In genomic region chr1:179913471-179913870, GRCm38 (mm10) we compare ENCODE assay signal across 12 mouse cellular contexts. TPM values are rescaled to one million over a fixed set of nuclear protein-coding genes. Genes with fewer than 3 reads are reported as not detected.
DNase-seq lines count a peak whose midpoint lies in the region; ATAC-seq and TF ChIP-seq lines count a peak whose summit lies in the region.
"Had no signal": no experiment of that assay in that cellular context is flagged by ENCODE, and none has a peak within 500 bp of the region (broad histone marks: within the 10 kb centered on the region; RNA-seq: fewer than 3 reads in every experiment).

No protein-coding gene starts in this region.

- H3K27ac ChIP-seq in kidney, postnatal 0 days = no peak overlapping the region
- H3K27ac ChIP-seq in kidney, embryonic 14.5 days (ENCODE audit: low read depth, low read length) = no peak overlapping the region
- H3K27ac ChIP-seq: forebrain, embryonic 12.5 days; limb, embryonic 12.5 days; midbrain, embryonic 15.5 days had no signal

- no peak for ATAC-seq in kidney, postnatal 0 days (replicated peaks; ENCODE audit: low FRiP score, low read depth)
- ATAC-seq in kidney, embryonic 14.5 days (ENCODE audit: low FRiP score, low TSS enrichment) = no peak
- peak; percentile 51 for ATAC-seq in Patski
- ATAC-seq: midbrain, embryonic 15.5 days had no signal

- no peak overlapping the region for H3K4me3 ChIP-seq in kidney, postnatal 0 days (replicated peaks; ENCODE audit: low read depth, low read length)
- no peak overlapping the region for H3K4me3 ChIP-seq in kidney, embryonic 14.5 days (ENCODE audit: low read length)
- H3K4me3 ChIP-seq: forebrain, embryonic 12.5 days; limb, embryonic 12.5 days; midbrain, embryonic 15.5 days had no signal

- 63% methylated on average over 4 of the region's 4 CpGs for WGBS in kidney, postnatal 0 days
- 82% methylated on average over 4 of the region's 4 CpGs for WGBS in kidney, embryonic 14.5 days

- H3K36me3 ChIP-seq in kidney, postnatal 0 days (ENCODE audit: insufficient read depth, low read length) = no peaks in the 10 kb centered on the region
- no peaks in the 10 kb centered on the region for H3K36me3 ChIP-seq in kidney, embryonic 14.5 days (ENCODE audit: control insufficient read depth, insufficient read depth, low read length)
- H3K36me3 ChIP-seq: forebrain, embryonic 12.5 days; limb, embryonic 12.5 days; midbrain, embryonic 15.5 days had no signal

- peak; percentile 31 for DNase-seq in kidney, postnatal 0 days (ENCODE audit: low spot score)
- peak; percentile 68 for DNase-seq in Patski (ENCODE audit: low read depth, low spot score)
- DNase-seq in gastrocnemius, adult 8-10 months (ENCODE audit: low spot score in 2 of 2) = peak; percentile 25 to 31
- DNase-seq in lung, postnatal 36 days = peak; percentile 88
- DNase-seq in cerebellum, postnatal 36 days = no peak
- no peak for DNase-seq in spleen, postnatal 10 days (ENCODE audit: low spot score in 2 of 2)
- no peak for DNase-seq in spleen, postnatal 14 days (ENCODE audit: low spot score in 2 of 2)
- DNase-seq: cerebellum, adult 11-12 months had no signal

- POLR2A ChIA-PET in Patski (lab: Charles Lee) = no interaction called here

- no peaks in the 10 kb centered on the region for H3K27me3 ChIP-seq in kidney, postnatal 0 days (ENCODE audit: insufficient read depth, low read length)
- no peaks in the 10 kb centered on the region for H3K27me3 ChIP-seq in kidney, embryonic 14.5 days (ENCODE audit: control insufficient read depth, insufficient read depth, low read length)
- no peaks in the 10 kb centered on the region for H3K27me3 ChIP-seq in Patski
- H3K27me3 ChIP-seq: forebrain, embryonic 12.5 days; limb, embryonic 12.5 days; midbrain, embryonic 15.5 days had no signal

- no peaks in the 10 kb centered on the region for H3K4me1 ChIP-seq in kidney, postnatal 0 days (replicated peaks; ENCODE audit: insufficient read depth, low read length)
- H3K4me1 ChIP-seq in kidney, embryonic 14.5 days (ENCODE audit: control insufficient read depth, insufficient read depth, low read length) = peaks cover 6% of the 10 kb centered on the region; the same call in 1 of the 2 replicates
- H3K4me1 ChIP-seq: limb, embryonic 12.5 days; midbrain, embryonic 15.5 days had no signal

- in situ Hi-C loops in Patski (cut with MboI; ENCODE audit: low pct_unique_long_range_greater_than_20kb) = loop anchor here (5.0 kb wide), 1 partner anchor 41 kb away; no protein-coding TSS in a partner anchor

- no peak overlapping the region for H3K9ac ChIP-seq in kidney, postnatal 0 days (ENCODE audit: low read depth, low read length)
- no peak overlapping the region for H3K9ac ChIP-seq in kidney, embryonic 14.5 days (ENCODE audit: low read depth, low read length)
- H3K9ac ChIP-seq: forebrain, embryonic 12.5 days; limb, embryonic 12.5 days; midbrain, embryonic 15.5 days had no signal

- no peak for TF ChIP-seq CTCF in kidney, postnatal 0 days (IDR thresholded peaks at IDR 0.05; ENCODE audit: low read depth)
- no peak for TF ChIP-seq CTCF in Patski (IDR thresholded peaks at IDR 0.05)

- no peaks in the 10 kb centered on the region for H3K9me3 ChIP-seq in kidney, postnatal 0 days (replicated peaks; ENCODE audit: low read length)
- no peaks in the 10 kb centered on the region for H3K9me3 ChIP-seq in kidney, embryonic 14.5 days (ENCODE audit: control insufficient read depth, low read length)
- H3K9me3 ChIP-seq: forebrain, embryonic 12.5 days; limb, embryonic 12.5 days; midbrain, embryonic 15.5 days had no signal

- no peak overlapping the region for H3K4me2 ChIP-seq in kidney, postnatal 0 days (ENCODE audit: low read length)
- no peak overlapping the region for H3K4me2 ChIP-seq in kidney, embryonic 14.5 days (replicated peaks; ENCODE audit: low read depth, low read length)
- H3K4me2 ChIP-seq: forebrain, embryonic 12.5 days; limb, embryonic 12.5 days; midbrain, embryonic 15.5 days had no signal

- CTCF ChIA-PET in Patski (lab: Charles Lee) = no interaction called here

RNA-seq across cellular contexts. Expression of gene Cdc42bpa, which starts 46.8 kb away (rescaled TPM):
- polyA plus RNA-seq in kidney, postnatal 0 days (2015; fragmentation: Nextera tagmentation; extraction: Ambion mirVana) = 15.8 and 17.4 TPM in 2 replicates
- polyA plus RNA-seq in kidney, embryonic 14.5 days (2014; fragmentation: Nextera tagmentation; extraction: Ambion mirVana) = 15.2 and 19.7 TPM in 2 replicates
- polyA plus RNA-seq in Patski (2021) = 35.1 TPM
- 10 to 100 TPM; 18.8 to 27.4 (median 24.2) TPM for total RNA-seq in gastrocnemius, adult 8-10 months (2022)

Comparison
In these comparisons a context has a peak if more than half of its experiments do, and no peak if none do; other contexts are left out.
1. DNase-seq: peak in kidney, postnatal 0 days (single experiment), Patski (single experiment), gastrocnemius, adult 8-10 months (2 of 2) and lung, postnatal 36 days (single experiment); none in cerebellum, postnatal 36 days (0 of 2), spleen, postnatal 10 days (0 of 2) and spleen, postnatal 14 days (0 of 2).